Mouse (Mus musculus) limb, embryonic 11.5 days (tissue): Measurements from ENCODE around the gene Nrg4. TPM values are rescaled to one million over a fixed set of nuclear protein-coding genes. Genes with fewer than 3 reads are reported as not detected.

Experiments used
- ATAC-seq: fragments of 200-750 bp; cut with Nextera tagmentation; 2 replicates; pipeline ENCODE4 v1.8.0; 2017; ENCODE audit warnings: low read depth; ENCODE audit not compliant: insufficient number of reproducible peaks, low FRiP score, low TSS enrichment
- DNase-seq: peaks from one replicate; pipeline ENCODE4 v3.0.0-alpha.2; 2015; ENCODE audit warnings: low spot score
- H3K27ac ChIP-seq: fragments of 300-500 bp; sonication (generic); replicated peaks from 2 replicates; pipeline ENCODE4 v1.5.1; 2014; ENCODE audit warnings: low read depth, mild to moderate bottlenecking, low read length
- H3K27me3 ChIP-seq: fragments of 300-500 bp; sonication (generic); 2 replicates; pipeline ENCODE4 v1.6.1; 2014; ENCODE audit warnings: mild to moderate bottlenecking, low read length, mixed read lengths; ENCODE audit not compliant: control insufficient read depth, insufficient read depth
- H3K36me3 ChIP-seq: fragments of 300-500 bp; sonication (generic); 2 replicates; pipeline ENCODE4 v1.6.1; 2014; ENCODE audit warnings: mild to moderate bottlenecking, low read length, moderate library complexity, mixed read lengths; ENCODE audit not compliant: control insufficient read depth, insufficient read depth
- H3K4me1 ChIP-seq: fragments of 300-500 bp; sonication (generic); 2 replicates; pipeline ENCODE4 v1.6.1; 2014; ENCODE audit warnings: low read length, mixed read lengths; ENCODE audit not compliant: control insufficient read depth, insufficient read depth
- H3K4me2 ChIP-seq: fragments of 300-500 bp; sonication (generic); 2 replicates; pipeline ENCODE4 v1.6.1; 2014; ENCODE audit warnings: low read depth, mild to moderate bottlenecking, moderate library complexity; ENCODE audit not compliant: severe bottlenecking
- H3K4me3 ChIP-seq: fragments of 300-500 bp; sonication (generic); 2 replicates; pipeline ENCODE4 v1.5.1; 2014; ENCODE audit warnings: low read depth, low read length
- H3K9ac ChIP-seq: fragments of 300-500 bp; sonication (generic); 2 replicates; pipeline ENCODE4 v1.6.1; 2014; ENCODE audit warnings: mild to moderate bottlenecking, low read length
- H3K9me3 ChIP-seq: fragments of 300-500 bp; sonication (generic); 2 replicates; pipeline ENCODE4 v1.6.1; 2016; ENCODE audit warnings: low read length; ENCODE audit not compliant: control insufficient read depth
- WGBS: fragments of 180-500 bp; shearing (Covaris S2); extraction: QIAGEN DNeasy Blood & Tissue Kit; methylation state at CpG from one replicate; pipeline ENCODE4 v1.1.7; 2014; 5-methylcytosine and 5-hydroxymethylcytosine counted together
- polyA plus RNA-seq: library from polyadenylated mRNA; unstranded; fragments of >200 nt; fragmentation: Nextera tagmentation; extraction: Ambion mirVana; gene quantifications from 2 replicates; pipeline ENCODE4 v1.2.1, GENCODE M21; 2014

Nrg4 gene
- polyA plus RNA-seq, 1 experiment from 2014 or later, result 1.5 TPM

GRCm38 (mm10) chr9:55279114-55279825 is 47.4 kb downstream of the Nrg4 start:
- ATAC-seq (no peak), DNase-seq (no peak)
- no peaks in the 10 kb centered on the region for H3K27me3 ChIP-seq
- H3K27ac ChIP-seq, result no peak overlapping the region
- H3K4me1 ChIP-seq, result peaks cover 4% of the 10 kb centered on the region; the same call in 1 of the 2 replicates
- no peak overlapping the region for H3K4me2 ChIP-seq
- H3K9me3 ChIP-seq, result no peaks in the 10 kb centered on the region
- H3K4me3 ChIP-seq, result no peak overlapping the region
- 87% methylated on average over 8 of the region's 8 CpGs for WGBS
- no peaks in the 10 kb centered on the region for H3K36me3 ChIP-seq
- H3K9ac ChIP-seq, result no peak overlapping the region

- WGBS, result 59% methylated on average over 4 of the region's 4 CpGs
- Histone ChIP-seq H3K27ac (no peak overlapping the region), H3K9ac (no peak overlapping the region), H3K9me3 (no peaks in the 10 kb centered on the region), H3K4me2 (no peak overlapping the region), H3K4me1 (no peaks in the 10 kb centered on the region), H3K4me3 (no peak overlapping the region), H3K36me3 (no peaks in the 10 kb centered on the region), H3K27me3 (no peaks in the 10 kb centered on the region)
- DNase-seq (no peak), ATAC-seq (no peak)
Measured at GRCm38 (mm10) chr9:55277562-55277961, 49.1 kb downstream of the Nrg4 start.

GRCm38 (mm10) chr9:55273906-55274305 is 52.7 kb downstream of the Nrg4 start:
- H3K9me3 ChIP-seq, result no peaks in the 10 kb centered on the region
- ATAC-seq (no peak), DNase-seq (no peak)
- no peaks in the 10 kb centered on the region for H3K4me1 ChIP-seq
- 48% methylated on average over 4 of the region's 4 CpGs for WGBS
- H3K9ac ChIP-seq, result no peak overlapping the region
- H3K27me3 ChIP-seq, result no peaks in the 10 kb centered on the region
- H3K4me2 ChIP-seq, result no peak overlapping the region
- no peak overlapping the region for H3K4me3 ChIP-seq
- H3K36me3 ChIP-seq, result no peaks in the 10 kb centered on the region
- no peak overlapping the region for H3K27ac ChIP-seq

GRCm38 (mm10) chr9:55271960-55272560 is 54.6 kb downstream of the Nrg4 start:
- DNase-seq, result no peak
- WGBS, result 64% methylated on average over 5 of the region's 5 CpGs
- Histone ChIP-seq H3K27me3 (no peaks in the 10 kb centered on the region), H3K9ac (no peak overlapping the region), H3K36me3 (no peaks in the 10 kb centered on the region), H3K4me1 (no peaks in the 10 kb centered on the region), H3K27ac (no peak overlapping the region), H3K4me3 (no peak overlapping the region), H3K9me3 (no peaks in the 10 kb centered on the region), H3K4me2 (no peak overlapping the region)
- ATAC-seq, result no peak

- no peak overlapping the region for H3K4me2 ChIP-seq
- H3K4me1 ChIP-seq, result no peaks in the 10 kb centered on the region
- no peaks in the 10 kb centered on the region for H3K27me3 ChIP-seq
- H3K36me3 ChIP-seq, result no peaks in the 10 kb centered on the region
- DNase-seq (no peak), ATAC-seq (no peak)
- H3K4me3 ChIP-seq, result no peak overlapping the region
- 85% methylated on average over 8 of the region's 8 CpGs for WGBS
- H3K9ac ChIP-seq, result no peak overlapping the region
- H3K27ac ChIP-seq, result no peak overlapping the region
- H3K9me3 ChIP-seq, result no peaks in the 10 kb centered on the region
Measured at GRCm38 (mm10) chr9:55264356-55265302, 62.0 kb downstream of the Nrg4 start.

GRCm38 (mm10) chr9:55259741-55260140 is 66.9 kb downstream of the Nrg4 start:
- Histone ChIP-seq H3K9ac (no peak overlapping the region), H3K27ac (no peak overlapping the region), H3K36me3 (no peaks in the 10 kb centered on the region), H3K27me3 (no peaks in the 10 kb centered on the region), H3K4me3 (no peak overlapping the region), H3K9me3 (no peaks in the 10 kb centered on the region), H3K4me2 (no peak overlapping the region), H3K4me1 (no peaks in the 10 kb centered on the region)
- DNase-seq (no peak), ATAC-seq (no peak)
- 79% methylated on average over 6 of the region's 6 CpGs for WGBS

- no peaks in the 10 kb centered on the region for H3K27me3 ChIP-seq
- no peak overlapping the region for H3K4me3 ChIP-seq
- 88% methylated on average over 2 of the region's 2 CpGs for WGBS
- no peaks in the 10 kb centered on the region for H3K36me3 ChIP-seq
- ATAC-seq, result no peak
- no peak overlapping the region for H3K9ac ChIP-seq
- H3K4me2 ChIP-seq, result no peak overlapping the region
- no peak for DNase-seq
- no peaks in the 10 kb centered on the region for H3K4me1 ChIP-seq
- H3K9me3 ChIP-seq, result no peaks in the 10 kb centered on the region
- no peak overlapping the region for H3K27ac ChIP-seq
Measured at GRCm38 (mm10) chr9:55257105-55257504, 69.5 kb downstream of the Nrg4 start.

GRCm38 (mm10) chr9:55255604-55256003 is 71.0 kb downstream of the Nrg4 start:
- H3K36me3 ChIP-seq, result no peaks in the 10 kb centered on the region
- H3K4me1 ChIP-seq, result no peaks in the 10 kb centered on the region
- no peak overlapping the region for H3K27ac ChIP-seq
- ATAC-seq (no peak), DNase-seq (no peak)
- H3K9ac ChIP-seq, result no peak overlapping the region
- WGBS, result 61% methylated on average over 4 of the region's 4 CpGs
- H3K4me3 ChIP-seq, result no peak overlapping the region
- H3K4me2 ChIP-seq, result no peak overlapping the region
- H3K9me3 ChIP-seq, result no peaks in the 10 kb centered on the region
- no peaks in the 10 kb centered on the region for H3K27me3 ChIP-seq
